In the genomic region with DNA sequence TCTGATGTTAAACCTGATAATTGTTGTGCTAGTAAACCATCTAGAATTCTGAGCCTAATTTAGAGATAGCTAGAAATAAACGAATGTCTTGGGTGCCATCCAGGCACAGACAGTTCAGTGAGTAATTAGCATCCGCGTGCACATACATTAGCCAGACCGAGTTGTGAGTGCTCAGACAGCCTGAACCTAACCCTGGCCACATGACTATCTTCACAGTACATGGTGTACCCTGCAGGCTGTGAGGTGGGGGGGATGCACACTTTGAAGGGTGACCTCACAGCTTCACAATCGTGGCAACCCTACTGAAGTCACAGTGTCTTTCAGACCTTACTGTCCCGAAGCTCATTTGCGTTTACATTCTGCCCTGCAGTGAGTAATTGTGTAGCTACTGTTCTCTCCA, we compare ENCODE assay signal across 18 mouse cellular contexts. TPM values are rescaled to one million over a fixed set of nuclear protein-coding genes. Genes with fewer than 3 reads are reported as not detected.
DNase-seq lines count a peak whose midpoint lies in the region; ATAC-seq and TF ChIP-seq lines count a peak whose summit lies in the region.
"Had no signal": no experiment of that assay in that cellular context is flagged by ENCODE, and none has a peak within 500 bp of the region (broad histone marks: within the 10 kb centered on the region; RNA-seq: fewer than 3 reads in every experiment).

No protein-coding gene starts in this region.

- no peak overlapping the region for H3K9ac ChIP-seq in hindbrain, postnatal 0 days (replicated peaks; ENCODE audit: low read length)
- no peak overlapping the region for H3K9ac ChIP-seq in neural tube, embryonic 14.5 days (replicated peaks; ENCODE audit: low read depth, low read length)
- H3K9ac ChIP-seq in neural tube, embryonic 15.5 days (replicated peaks), result no peak overlapping the region
- H3K9ac ChIP-seq: heart, embryonic 15.5 days had no signal

- H3K4me2 ChIP-seq in hindbrain, postnatal 0 days (ENCODE audit: low read depth, low read length), result no peak overlapping the region
- no peak overlapping the region for H3K4me2 ChIP-seq in neural tube, embryonic 14.5 days (ENCODE audit: low read depth, low read length)
- no peak overlapping the region for H3K4me2 ChIP-seq in neural tube, embryonic 15.5 days
- H3K4me2 ChIP-seq: heart, embryonic 15.5 days had no signal

- 63% methylated on average over 7 of the region's 7 CpGs for WGBS in hindbrain, postnatal 0 days
- 88% methylated on average over 7 of the region's 7 CpGs for WGBS in hindbrain, embryonic 10.5 days
- WGBS in neural tube, embryonic 14.5 days, result 56% methylated on average over 7 of the region's 7 CpGs
- WGBS in neural tube, embryonic 15.5 days, result 56% methylated on average over 7 of the region's 7 CpGs

- H3K27me3 ChIP-seq in hindbrain, postnatal 0 days (ENCODE audit: insufficient read depth, low read length), result no peaks in the 10 kb centered on the region
- H3K27me3 ChIP-seq in hindbrain, embryonic 10.5 days (ENCODE audit: insufficient read depth, poor library complexity, severe bottlenecking), result no peaks in the 10 kb centered on the region
- H3K27me3 ChIP-seq in neural tube, embryonic 14.5 days (ENCODE audit: control insufficient read depth, insufficient read depth, low read length), result no peaks in the 10 kb centered on the region
- H3K27me3 ChIP-seq in neural tube, embryonic 15.5 days (replicated peaks), result no peaks in the 10 kb centered on the region
- H3K27me3 ChIP-seq: heart, embryonic 15.5 days had no signal

- H3K27ac ChIP-seq in gastrocnemius, adult 2 months, result no peak overlapping the region
- H3K27ac ChIP-seq in hindbrain, postnatal 0 days, result no peak overlapping the region
- no peak overlapping the region for H3K27ac ChIP-seq in hindbrain, embryonic 10.5 days
- no peak overlapping the region for H3K27ac ChIP-seq in neural tube, embryonic 14.5 days (ENCODE audit: low read depth, low read length)
- H3K27ac ChIP-seq in neural tube, embryonic 15.5 days (replicated peaks), result no peak overlapping the region
- H3K27ac ChIP-seq: heart, embryonic 15.5 days; kidney, postnatal 0 days had no signal

- intact Hi-C loops in gastrocnemius, adult 2 months (cut with DNase I), result loop anchor here (10.0 kb wide), 2 partner anchors 143 to 183 kb away; a partner anchor contains a TSS

- 0 out of 2 replicates have a peak, but pooled peaks have one; percentile 40 for ATAC-seq in hindbrain, postnatal 0 days
- 0 out of 2 replicates have a peak, but pooled peaks have one; percentile 44 for ATAC-seq in neural tube, embryonic 14.5 days (ENCODE audit: low read depth)
- no peak for ATAC-seq in neural tube, embryonic 15.5 days (ENCODE audit: low FRiP score)
- ATAC-seq: intestine, embryonic 16.5 days had no signal

- no peaks in the 10 kb centered on the region for H3K9me3 ChIP-seq in hindbrain, postnatal 0 days (ENCODE audit: low read length)
- H3K9me3 ChIP-seq in hindbrain, embryonic 10.5 days, result no peaks in the 10 kb centered on the region
- no peaks in the 10 kb centered on the region for H3K9me3 ChIP-seq in neural tube, embryonic 14.5 days (ENCODE audit: control insufficient read depth, low read length)
- no peaks in the 10 kb centered on the region for H3K9me3 ChIP-seq in neural tube, embryonic 15.5 days (replicated peaks)
- H3K9me3 ChIP-seq: heart, embryonic 15.5 days had no signal

- no peak for TF ChIP-seq CTCF in gastrocnemius, adult 2 months (IDR thresholded peaks at IDR 0.05)
- no peak for TF ChIP-seq CTCF in hindbrain, postnatal 0 days (IDR thresholded peaks at IDR 0.05; ENCODE audit: low read depth)

- peaks cover 4% of the 10 kb centered on the region; the same call in 1 of the 2 replicates for H3K36me3 ChIP-seq in hindbrain, postnatal 0 days (ENCODE audit: insufficient read depth, low read length)
- H3K36me3 ChIP-seq in hindbrain, embryonic 10.5 days, result peaks cover 46% of the 10 kb centered on the region
- H3K36me3 ChIP-seq in neural tube, embryonic 14.5 days (ENCODE audit: control insufficient read depth, insufficient read depth, low read length), result 0 out of 2 replicates have a peak, but pooled peaks cover 4% of the 10 kb centered on the region
- H3K36me3 ChIP-seq in neural tube, embryonic 15.5 days, result peaks cover 14% of the 10 kb centered on the region; the same call in 1 of the 2 replicates
- H3K36me3 ChIP-seq: heart, embryonic 15.5 days had no signal

- DNase-seq in gastrocnemius, adult 2 months, result peak; percentile 21
- DNase-seq in gastrocnemius, adult 8-10 months (ENCODE audit: low spot score in 2 of 2), result no peak
- no peak for DNase-seq in hindbrain, postnatal 0 days (ENCODE audit: low spot score)
- no peak for DNase-seq in hindbrain, embryonic 10.5 days (ENCODE audit: low spot score)
- DNase-seq in thymus, postnatal 14 days, result no peak
- DNase-seq in adrenal gland, postnatal 10 days, result no peak
- DNase-seq: B cell, adult 2 months; cerebellum, adult 18-20 months; gastrocnemius, postnatal 25 days; lung, postnatal 14 days had no signal

- no peak overlapping the region for H3K4me3 ChIP-seq in gastrocnemius, adult 2 months
- no peak overlapping the region for H3K4me3 ChIP-seq in hindbrain, postnatal 0 days (ENCODE audit: low read length)
- no peak overlapping the region for H3K4me3 ChIP-seq in hindbrain, embryonic 10.5 days
- H3K4me3 ChIP-seq in neural tube, embryonic 14.5 days (ENCODE audit: low read depth, low read length), result no peak overlapping the region
- no peak overlapping the region for H3K4me3 ChIP-seq in neural tube, embryonic 15.5 days (replicated peaks)
- H3K4me3 ChIP-seq: heart, embryonic 15.5 days; myocyte had no signal

- no peaks in the 10 kb centered on the region for H3K4me1 ChIP-seq in hindbrain, postnatal 0 days (ENCODE audit: insufficient read depth, low read length)
- H3K4me1 ChIP-seq in hindbrain, embryonic 10.5 days (replicated peaks), result no peaks in the 10 kb centered on the region
- H3K4me1 ChIP-seq in neural tube, embryonic 14.5 days (ENCODE audit: control insufficient read depth, insufficient read depth, low read length), result no peaks in the 10 kb centered on the region
- no peaks in the 10 kb centered on the region for H3K4me1 ChIP-seq in neural tube, embryonic 15.5 days
- H3K4me1 ChIP-seq: heart, embryonic 15.5 days had no signal

RNA-seq across cellular contexts. Expression of a gene that starts 33.5 kb away (rescaled TPM):
- 1 to 10 TPM; 7.1 to 9.9 TPM for total RNA-seq in gastrocnemius, adult 2 months (2021)
- 10 to 100 TPM in 1 of 4 experiments, 1 to 10 TPM in 3; 7.1 to 10.2 (median 7.8) TPM for total RNA-seq in gastrocnemius, adult 8-10 months (2022)
- 6.0 and 7.8 TPM in 2 replicates for total RNA-seq in hindbrain, postnatal 0 days (2014; rRNA removed)
- 9.7 and 12.0 TPM in 2 replicates for polyA plus RNA-seq in hindbrain, postnatal 0 days (2015; fragmentation: Nextera tagmentation; extraction: Ambion mirVana)
- polyA plus RNA-seq in hindbrain, embryonic 10.5 days (2016; fragmentation: Nextera tagmentation; extraction: Ambion mirVana), result 17.8 and 20.1 TPM in 2 replicates
- polyA plus RNA-seq in neural tube, embryonic 14.5 days (2014; fragmentation: Nextera tagmentation; extraction: Ambion mirVana), result 13.6 and 14.5 TPM in 2 replicates
- 10.2 and 11.3 TPM in 2 replicates for polyA plus RNA-seq in neural tube, embryonic 15.5 days (2015; fragmentation: Nextera tagmentation; extraction: Ambion mirVana)
- total RNA-seq in adrenal gland, postnatal 10 days (2021), result 10 to 100 TPM; 14.0 to 24.4 TPM

RNA-seq across cellular contexts. Expression of a gene that starts 52.7 kb away (rescaled TPM):
- total RNA-seq in gastrocnemius, adult 2 months (2021), result under 1 TPM in 1 of 2 experiments, not detected in 1; 0.10 TPM
- under 1 TPM in 2 of 4 experiments, not detected in 2; 0.10 to 0.16 TPM for total RNA-seq in gastrocnemius, adult 8-10 months (2022)
- total RNA-seq in hindbrain, postnatal 0 days (2014; rRNA removed), result 0.36 TPM in 1 of 2 replicates, not detected in the other
- polyA plus RNA-seq in hindbrain, postnatal 0 days (2015; fragmentation: Nextera tagmentation; extraction: Ambion mirVana), result 0.04 TPM in 1 of 2 replicates, not detected in the other
- 0.17 and 0.39 TPM in 2 replicates for polyA plus RNA-seq in hindbrain, embryonic 10.5 days (2016; fragmentation: Nextera tagmentation; extraction: Ambion mirVana)
- polyA plus RNA-seq in neural tube, embryonic 14.5 days (2014; fragmentation: Nextera tagmentation; extraction: Ambion mirVana), result not detected in 2 replicates
- polyA plus RNA-seq in neural tube, embryonic 15.5 days (2015; fragmentation: Nextera tagmentation; extraction: Ambion mirVana), result 0.55 TPM in 1 of 2 replicates, not detected in the other
- under 1 TPM; 0.33 to 0.70 TPM for total RNA-seq in adrenal gland, postnatal 10 days (2021)
- total RNA-seq: left cerebral cortex, postnatal 25 days; liver, adult 2 months had no signal
- polyA plus RNA-seq: liver, adult 2 months had no signal
